Mouse (Mus musculus) layer of hippocampus, adult 8-10 months (tissue): ENCODE results near the gene Stim1. TPM values are rescaled to one million over a fixed set of nuclear protein-coding genes. Genes with fewer than 3 reads are reported as not detected.

Experiments used
- total RNA-seq, 4 experiments: library from RNA; stranded (reverse); gene quantifications; 2 replicates each; pipeline ENCODE4 v1.2.4; 2022

The Stim1 gene
- total RNA-seq, 4 experiments from 2014 or later = 68.2 to 77.4 (median 69.8) TPM

Other genes starting within 250 kb of the Stim1 start
- gene Il18bp, start 249.1 kb upstream of the Stim1 start, total RNA-seq = 10 to 100 TPM in 3 of 4 experiments, 1 to 10 TPM in 1; 8.3 to 12.9 (median 11.1) TPM
- 10 to 100 TPM; 43.4 to 47.0 (median 44.9) TPM for gene Rnf121, start 202.3 kb upstream of the Stim1 start, total RNA-seq
- gene Xndc1, start 202.3 kb upstream of the Stim1 start, total RNA-seq = 10 to 100 TPM; 25.8 to 37.3 (median 31.9) TPM
- 1 to 10 TPM; 1.7 to 2.8 (median 2.3) TPM for gene Xntrpc, start 202.1 kb upstream of the Stim1 start, total RNA-seq
- 1 to 10 TPM in 3 of 4 experiments, not detected in 1; 1.4 to 2.4 (median 1.8) TPM for gene Trpc2, start 184.7 kb upstream of the Stim1 start, total RNA-seq
- gene Art1, start 166.1 kb upstream of the Stim1 start, total RNA-seq = not detected
- not detected for gene Art5, start 158.3 kb upstream of the Stim1 start, total RNA-seq
- under 1 TPM in 2 of 4 experiments, not detected in 2; 0.16 to 0.25 TPM for gene Chrna10, start 151.0 kb upstream of the Stim1 start, total RNA-seq
- 10 to 100 TPM; 41.6 to 49.2 (median 45.3) TPM for gene Nup98, start 57.6 kb upstream of the Stim1 start, total RNA-seq
- gene Pgap2, start 57.6 kb upstream of the Stim1 start, total RNA-seq = 10 to 100 TPM; 29.8 to 36.9 (median 33.5) TPM
- 10 to 100 TPM; 23.5 to 41.9 (median 32.6) TPM for gene Rhog, start 11.8 kb upstream of the Stim1 start, total RNA-seq
- 10 to 100 TPM; 10.7 to 12.0 (median 11.5) TPM for gene Rrm1, start 173.9 kb downstream of the Stim1 start, total RNA-seq
- not detected for gene Olfr543, start 213.9 kb downstream of the Stim1 start, total RNA-seq
- gene Olfr544, start 220.5 kb downstream of the Stim1 start, total RNA-seq = not detected
- gene Olfr545, start 231.8 kb downstream of the Stim1 start, total RNA-seq = not detected